Mouse (Mus musculus): ENCODE measurements around the gene Ift57. TPM values are rescaled to one million over a fixed set of nuclear protein-coding genes. Genes with fewer than 3 reads are reported as not detected.
A peak's percentile ranks its signal among the peaks of the same experiment; 100 is the strongest.

Ift57 gene
- 1 to 10 TPM; 6.7 to 7.3 TPM for total RNA-seq (2021)
- long read RNA-seq, experiment 1, transcript Ift57-201 (11 exons, 2,601 nt): major isoform, 12 of 16 reads
- long read RNA-seq, experiment 1, partial matches to known transcripts: 3 of 16 reads
- long read RNA-seq, experiment 1, other reads (novel, unspliced or antisense): 1 of 16 reads
- long read RNA-seq, experiment 2, transcript Ift57-201 (11 exons, 2,601 nt): major isoform, 6 of 7 reads
- long read RNA-seq, experiment 2, partial matches to known transcripts: 1 of 7 reads
- long read RNA-seq, experiment 2, other reads (novel, unspliced or antisense): 0 of 7 reads

- peak; percentile 99 for DNase-seq (ENCODE audit: low spot score)
These were observed at the start of gene Ift57 for GRCm38 (mm10) chr16:49698620-49699525. Gene Ift57 (plus strand): TSS chr16:49699233.

GRCm38 (mm10) chr16:49657182-49657581 lies 41.9 kb upstream of the Ift57 start:
- no peak for DNase-seq (ENCODE audit: low spot score)

- no peak for DNase-seq (ENCODE audit: low spot score)
These were observed 41.0 kb upstream of the Ift57 start for GRCm38 (mm10) chr16:49658029-49658428.

DNA sequence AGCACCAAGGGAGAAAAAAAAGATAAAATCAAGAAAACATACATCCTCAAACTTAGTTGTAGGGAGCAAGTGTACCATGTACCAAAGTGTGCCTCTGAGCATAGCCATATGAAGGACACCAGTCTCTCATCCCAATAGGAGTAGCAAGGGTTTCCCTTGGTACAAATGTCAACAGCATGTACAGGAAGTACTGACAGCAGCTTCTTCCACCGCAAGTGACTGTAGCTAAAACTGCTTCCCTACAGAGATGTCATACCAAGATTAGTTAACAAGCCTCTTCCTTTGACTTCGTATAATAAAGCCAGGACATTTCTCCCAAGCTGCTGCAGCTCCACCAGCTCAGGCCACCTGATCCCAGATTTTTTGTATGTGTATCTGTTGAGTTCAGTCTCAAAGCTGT lies 39.9 kb upstream of the Ift57 start:
- DNase-seq (ENCODE audit: low spot score): no peak

DNA sequence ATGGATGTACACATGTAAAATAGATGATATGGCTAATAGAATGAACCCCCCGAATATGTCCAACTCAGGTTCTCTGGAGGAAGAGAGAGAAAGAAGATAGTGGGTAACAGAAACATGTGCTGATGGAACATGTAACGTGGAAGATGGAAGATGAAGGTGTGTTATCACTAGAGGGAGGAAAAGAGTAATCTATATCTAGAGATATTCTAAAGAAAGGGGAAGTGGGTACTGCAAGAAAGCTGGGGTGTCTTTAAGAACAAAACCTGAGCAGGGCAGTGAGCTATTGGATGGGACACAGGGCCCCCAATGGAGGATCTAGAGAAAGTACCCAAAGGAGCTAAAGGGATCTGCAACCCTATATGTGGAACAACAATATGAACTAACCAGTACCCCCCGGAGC lies 38.9 kb upstream of the Ift57 start:
- DNase-seq (ENCODE audit: low spot score): no peak

DNA sequence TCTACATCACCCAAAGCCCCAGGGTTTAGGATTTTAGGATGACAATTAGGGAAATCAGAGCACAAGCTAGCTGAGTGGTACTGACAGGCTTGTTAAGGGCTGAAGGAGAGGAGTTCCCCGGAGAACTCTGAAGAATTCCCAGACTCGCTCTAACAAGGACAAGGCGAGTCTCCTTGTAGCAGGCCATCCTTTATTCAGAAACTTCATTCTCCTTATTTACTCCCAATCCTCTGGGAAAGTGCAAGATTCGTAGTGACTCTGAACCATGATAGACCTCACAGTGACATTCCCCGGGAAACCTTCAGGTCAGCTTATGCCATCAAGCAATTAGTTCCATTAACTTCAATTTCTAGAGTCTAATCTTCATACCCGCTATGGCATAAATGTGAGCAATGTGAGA lies 36.8 kb upstream of the Ift57 start:
- DNase-seq (ENCODE audit: low spot score): no peak

DNA sequence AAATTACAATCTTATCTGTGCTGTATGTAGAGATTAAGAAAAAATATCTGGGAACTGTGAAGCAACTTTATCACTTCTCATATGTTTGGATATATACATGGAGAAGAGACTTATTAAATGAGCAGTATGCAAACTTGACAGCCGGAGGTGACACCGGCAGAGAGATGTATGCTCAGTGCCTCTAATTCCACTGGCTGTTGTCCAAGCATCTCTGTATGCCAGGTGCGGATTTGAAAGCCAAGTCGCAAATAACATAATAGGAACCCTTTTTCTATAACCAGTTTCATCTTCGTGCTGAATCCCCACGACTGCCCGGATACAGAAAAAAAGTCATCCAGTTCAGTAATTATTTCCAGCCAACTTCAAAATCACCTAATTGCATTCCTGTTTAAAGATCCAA lies 34.4 kb upstream of the Ift57 start:
- DNase-seq (ENCODE audit: low spot score): no peak

DNA sequence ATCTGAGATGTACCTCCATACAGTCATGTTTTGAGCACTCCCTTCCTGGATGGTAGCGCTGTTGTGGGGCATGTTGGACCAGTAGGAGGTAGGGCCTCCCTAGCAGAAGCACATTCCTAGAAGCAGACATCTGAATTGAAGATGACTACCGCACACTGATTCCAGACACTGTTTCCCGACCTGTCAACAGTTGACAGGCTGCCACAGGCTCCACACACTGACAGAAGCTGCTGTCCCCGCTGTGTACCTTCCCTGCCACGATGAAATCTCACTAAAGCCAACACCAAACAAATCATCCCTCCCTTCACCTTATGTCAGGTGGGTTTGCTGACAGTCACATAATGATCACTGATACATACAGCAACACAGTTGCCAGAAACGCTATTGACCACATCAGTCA lies 19.4 kb upstream of the Ift57 start:
- DNase-seq (ENCODE audit: low spot score): no peak

DNA sequence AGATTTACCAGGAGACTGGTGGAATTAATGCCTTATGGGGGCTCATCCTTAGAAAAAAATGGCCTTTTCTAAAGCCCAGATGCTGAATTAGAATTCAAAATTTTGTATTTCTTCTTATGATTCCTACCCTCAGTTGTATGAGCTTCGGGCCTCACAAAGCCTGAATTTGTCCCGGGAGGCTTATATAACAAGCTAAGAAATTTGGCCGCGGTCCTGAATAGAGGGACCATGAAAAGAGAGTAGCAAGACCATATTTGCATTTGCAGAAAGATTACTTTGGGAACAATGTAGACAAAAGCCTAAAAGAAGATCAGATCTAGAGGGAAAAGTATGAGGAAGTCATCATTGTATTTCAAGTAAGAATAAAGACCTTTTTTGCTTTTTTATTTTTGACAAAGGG lies 14.1 kb upstream of the Ift57 start:
- DNase-seq (ENCODE audit: low spot score): no peak

- DNase-seq (ENCODE audit: low spot score): no peak
These were observed 788 bp downstream of the Ift57 start for GRCm38 (mm10) chr16:49699821-49700220.

- no peak for DNase-seq (ENCODE audit: low spot score)
These were observed 9.0 kb downstream of the Ift57 start for GRCm38 (mm10) chr16:49708074-49708473.

DNA sequence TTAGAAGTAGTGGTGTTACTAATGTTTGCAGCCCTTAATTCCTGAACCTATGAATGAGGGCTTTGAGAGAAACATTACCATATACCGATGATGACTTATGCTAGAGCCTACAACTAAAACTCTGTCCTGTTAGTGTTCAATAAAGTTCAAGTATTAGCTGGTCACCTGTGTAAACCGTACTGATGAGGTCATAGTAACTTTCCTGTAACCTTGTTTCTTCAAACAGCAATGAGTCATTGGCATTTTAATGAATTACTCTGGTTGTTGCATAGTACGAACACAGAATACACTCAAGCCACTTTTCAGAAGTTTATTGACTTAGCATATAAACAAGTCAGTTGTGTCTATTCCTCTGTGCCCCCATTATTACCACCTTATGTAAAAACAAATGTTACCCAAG lies 11.2 kb downstream of the Ift57 start:
- no peak for DNase-seq (ENCODE audit: low spot score)

DNA sequence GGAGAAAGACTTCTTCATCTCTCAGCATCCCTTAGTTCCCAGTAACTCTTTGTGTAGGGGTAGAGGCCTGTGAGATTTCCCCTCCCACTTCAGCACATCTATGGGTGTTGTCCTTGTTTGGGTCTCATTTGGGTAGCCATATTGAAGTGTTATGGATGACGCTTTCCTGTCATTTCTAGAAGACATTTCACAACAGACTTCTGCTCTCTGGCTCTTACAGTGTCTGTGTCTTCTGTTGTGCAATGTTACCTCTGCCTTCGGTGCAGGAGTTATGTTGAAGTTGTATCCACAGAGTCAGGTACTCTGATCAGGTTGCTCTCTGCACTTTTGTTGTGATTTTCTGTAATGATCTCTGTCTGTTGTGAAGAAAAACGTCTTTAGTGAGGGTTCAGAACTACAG lies 14.3 kb downstream of the Ift57 start:
- no peak for DNase-seq (ENCODE audit: low spot score)

GRCm38 (mm10) chr16:49720671-49721070 lies 21.6 kb downstream of the Ift57 start:
- DNase-seq (ENCODE audit: low spot score): no peak

GRCm38 (mm10) chr16:49721678-49722077 lies 22.6 kb downstream of the Ift57 start:
- DNase-seq (ENCODE audit: low spot score): no peak

DNA sequence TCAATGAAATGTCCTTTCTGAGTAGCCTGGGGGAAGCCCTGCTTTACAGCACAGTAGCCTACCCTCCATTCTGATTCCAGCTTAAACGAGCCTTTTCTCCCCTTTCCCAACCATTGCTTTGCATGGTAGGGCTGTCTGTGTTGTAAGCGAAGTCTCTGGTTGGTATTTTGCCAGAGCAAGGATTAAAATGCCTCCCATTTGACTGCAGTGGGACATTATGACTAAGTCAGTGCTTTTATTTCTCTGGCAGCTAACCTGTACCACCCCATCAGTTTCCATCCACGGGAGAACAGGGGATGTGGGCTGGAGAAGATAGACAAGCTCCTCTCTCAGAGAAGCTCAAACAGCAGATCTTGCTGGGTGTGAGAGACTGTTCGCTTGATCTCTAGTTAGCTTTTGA lies 24.2 kb downstream of the Ift57 start:
- DNase-seq (ENCODE audit: low spot score): no peak

GRCm38 (mm10) chr16:49724232-49724631 lies 25.2 kb downstream of the Ift57 start:
- DNase-seq (ENCODE audit: low spot score): no peak

DNA sequence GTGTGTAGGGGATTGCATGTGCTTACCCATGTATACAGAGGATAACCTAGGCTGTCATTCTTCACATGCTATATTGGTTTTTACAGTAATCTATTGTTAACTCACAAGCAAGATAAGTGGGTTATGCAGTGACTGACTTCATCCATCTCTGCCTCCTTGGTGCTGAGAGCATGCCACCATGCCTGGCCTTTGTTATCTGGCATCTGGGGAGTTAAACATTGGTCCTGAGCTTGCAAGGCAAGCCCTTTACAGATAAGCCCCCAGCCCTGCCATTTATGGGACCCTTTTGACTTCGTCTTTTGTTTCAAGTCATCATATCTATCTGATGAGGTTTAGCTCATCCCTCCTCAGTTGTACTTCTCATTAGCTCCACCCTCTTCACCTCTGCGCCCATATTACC lies 25.9 kb downstream of the Ift57 start:
- DNase-seq (ENCODE audit: low spot score): no peak

- DNase-seq (ENCODE audit: low spot score): no peak
These were observed 26.4 kb downstream of the Ift57 start for GRCm38 (mm10) chr16:49725446-49725845.

GRCm38 (mm10) chr16:49726216-49726615 lies 27.2 kb downstream of the Ift57 start:
- no peak for DNase-seq (ENCODE audit: low spot score)

- DNase-seq (ENCODE audit: low spot score): no peak
These were observed 27.7 kb downstream of the Ift57 start for GRCm38 (mm10) chr16:49726761-49727160.

GRCm38 (mm10) chr16:49736536-49736935 lies 37.5 kb downstream of the Ift57 start:
- no peak for DNase-seq (ENCODE audit: low spot score)

GRCm38 (mm10) chr16:49747360-49747759 lies 48.3 kb downstream of the Ift57 start:
- DNase-seq (ENCODE audit: low spot score): no peak

Measured in gastrocnemius, adult 18-20 months (tissue).